Mouse (Mus musculus) frontal cortex, postnatal 10 days (tissue): ENCODE measurements around the gene Usp15.
"Not testable (repeated sequence)": the region's sequence is repeated elsewhere in the genome, so short reads cannot be mapped to it uniquely, and the experiment has no call there.

Experiments used
- DNase-seq, 2 experiments: peaks; one replicate each; pipeline ENCODE4 v3.0.0; 2022; ENCODE audit warnings: low spot score in 2 of 2, mixed read lengths in 1 of 2

The Usp15 gene

DNA sequence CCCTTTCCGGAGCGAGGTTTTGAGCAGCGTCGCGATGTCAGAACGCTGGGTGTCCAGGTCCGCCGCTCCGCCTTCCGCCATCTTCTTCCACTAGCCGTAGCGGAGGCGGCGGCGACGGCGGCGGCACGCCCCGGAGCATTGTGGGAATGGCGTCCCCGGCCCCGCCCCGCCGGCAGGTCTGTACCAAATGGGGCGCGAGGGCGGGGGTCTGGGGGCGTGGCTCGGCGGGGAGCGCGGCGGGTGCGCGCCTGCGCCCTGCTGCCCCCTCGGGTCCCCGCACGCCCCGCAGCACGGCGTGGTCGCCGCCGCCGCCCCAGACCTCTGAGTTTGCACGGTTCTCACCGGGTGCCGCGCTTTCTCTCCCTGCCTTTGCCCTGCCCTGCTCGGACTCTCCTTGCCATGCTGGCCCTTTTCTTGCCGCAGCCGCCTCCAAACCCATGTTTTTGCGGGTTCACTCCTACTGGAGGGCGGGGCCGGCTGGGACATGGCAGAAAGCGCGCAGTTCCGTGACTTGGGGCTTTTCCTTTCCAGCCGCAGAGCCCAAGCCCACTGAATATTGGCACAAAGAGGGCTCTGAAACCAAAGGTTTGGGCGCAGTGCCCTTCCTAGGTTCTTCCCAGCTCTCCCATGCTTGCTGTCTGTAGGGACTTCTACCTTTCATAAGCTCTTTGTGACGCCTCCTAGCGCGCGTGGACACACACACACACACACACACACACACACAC lies at the start of gene Usp15:
TSS of gene Usp15 (minus strand) at position 161 of the 725 bp plus-strand sequence.
- DNase-seq = peak; percentile 89 to 91

DNA sequence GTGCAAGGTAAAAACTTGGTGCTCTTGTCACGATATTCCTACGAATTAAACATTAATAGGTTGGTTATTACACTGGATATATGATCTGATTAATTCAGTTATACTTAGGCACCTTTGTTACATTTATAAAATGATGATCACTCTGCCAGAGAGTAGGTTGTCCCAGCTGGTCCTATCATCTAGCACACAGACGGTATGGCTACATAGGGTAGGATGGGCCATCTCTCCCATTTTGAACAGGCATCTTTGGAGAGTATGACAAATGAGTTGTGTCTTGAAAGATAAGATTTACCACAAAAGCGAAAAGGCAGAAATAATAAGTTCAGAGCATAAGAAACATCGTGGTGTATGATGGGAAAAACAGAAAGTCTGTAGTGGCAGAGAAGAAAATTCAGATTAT lies 32.6 kb upstream of the Usp15 start:
- DNase-seq = no peak

GRCm38 (mm10) chr10:123222785-123223184 lies 26.0 kb upstream of the Usp15 start:
- no peak for DNase-seq

- no peak for DNase-seq
Observed at GRCm38 (mm10) chr10:123209517-123209916, 12.7 kb upstream of the Usp15 start.

GRCm38 (mm10) chr10:123208336-123208735 lies 11.5 kb upstream of the Usp15 start:
- no peak for DNase-seq

- no peak for DNase-seq
Observed at GRCm38 (mm10) chr10:123206074-123206473, 9.3 kb upstream of the Usp15 start.

- not testable (repeated sequence) for DNase-seq
Observed at GRCm38 (mm10) chr10:123205364-123205763, 8.6 kb upstream of the Usp15 start.

DNA sequence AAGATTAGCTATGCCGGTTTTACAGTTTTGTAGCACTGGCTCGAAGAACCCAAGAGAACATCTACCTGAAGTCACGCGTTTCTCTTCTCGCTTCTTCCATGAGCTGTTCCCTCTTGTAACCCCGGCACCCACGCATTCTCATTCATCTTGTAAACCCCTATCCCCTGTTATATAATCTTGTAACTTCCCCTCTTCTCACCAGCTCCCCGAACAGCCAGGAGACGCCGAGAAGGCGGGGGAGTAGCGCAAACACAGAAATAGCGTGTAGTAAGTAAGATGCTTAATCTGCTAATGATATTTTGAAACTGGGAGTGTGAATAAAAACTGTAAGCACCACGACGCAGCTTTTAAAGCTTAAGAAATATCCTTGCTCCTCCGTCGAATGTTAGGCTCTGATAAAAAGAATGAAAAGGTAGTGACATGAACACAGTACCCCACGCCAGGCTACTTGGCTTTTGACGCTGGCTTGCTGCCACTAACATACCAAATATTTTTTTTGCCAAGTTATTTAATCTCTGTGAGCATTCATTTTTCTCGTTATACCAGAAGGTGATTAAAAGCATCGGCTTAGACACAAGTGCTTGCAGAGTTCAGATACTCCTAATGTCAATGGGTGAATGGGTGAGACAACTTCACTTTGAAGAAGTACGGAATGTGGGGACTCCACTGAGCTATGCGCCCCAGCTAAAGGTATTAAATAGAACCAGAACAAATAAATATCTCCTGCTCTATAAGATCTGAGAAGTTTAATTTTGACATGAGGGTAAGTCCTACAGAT lies 5.4 kb upstream of the Usp15 start:
- DNase-seq = no peak

GRCm38 (mm10) chr10:123201436-123201835 lies 4.6 kb upstream of the Usp15 start:
- no peak for DNase-seq

DNA sequence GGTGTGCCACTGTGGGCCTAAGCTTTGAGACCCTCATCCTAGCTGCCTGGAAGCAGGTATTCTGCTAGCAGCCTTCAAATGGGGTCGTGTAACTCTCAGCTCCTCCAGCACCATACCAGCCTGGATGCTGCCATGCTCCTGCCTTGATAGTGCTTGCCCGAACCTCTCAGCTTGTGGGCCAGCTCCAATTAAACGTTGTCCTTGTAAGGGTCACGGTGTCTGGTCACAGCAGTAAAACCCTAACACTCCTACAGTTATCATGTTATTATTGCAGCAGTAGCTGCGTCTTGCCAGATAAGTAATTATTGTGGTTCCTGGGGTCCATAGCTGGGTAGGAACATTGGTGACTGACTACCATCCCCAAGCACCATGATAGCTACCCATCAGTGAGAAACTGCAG lies 4.2 kb upstream of the Usp15 start:
- DNase-seq = no peak

GRCm38 (mm10) chr10:123200320-123200659 lies 3.5 kb upstream of the Usp15 start:
- no peak for DNase-seq

- DNase-seq = no peak
Observed at GRCm38 (mm10) chr10:123199615-123200319, 3.0 kb upstream of the Usp15 start.

GRCm38 (mm10) chr10:123199119-123199518 lies 2.3 kb upstream of the Usp15 start:
- no peak for DNase-seq

GRCm38 (mm10) chr10:123198183-123198582 lies 1.4 kb upstream of the Usp15 start:
- DNase-seq = no peak

- peak in 1 of 2 experiments; percentile 46 for DNase-seq
Observed at GRCm38 (mm10) chr10:123195961-123196834, 597 bp downstream of the Usp15 start.

- DNase-seq = no peak
Observed at GRCm38 (mm10) chr10:123195501-123195900, 1.3 kb downstream of the Usp15 start.

DNA sequence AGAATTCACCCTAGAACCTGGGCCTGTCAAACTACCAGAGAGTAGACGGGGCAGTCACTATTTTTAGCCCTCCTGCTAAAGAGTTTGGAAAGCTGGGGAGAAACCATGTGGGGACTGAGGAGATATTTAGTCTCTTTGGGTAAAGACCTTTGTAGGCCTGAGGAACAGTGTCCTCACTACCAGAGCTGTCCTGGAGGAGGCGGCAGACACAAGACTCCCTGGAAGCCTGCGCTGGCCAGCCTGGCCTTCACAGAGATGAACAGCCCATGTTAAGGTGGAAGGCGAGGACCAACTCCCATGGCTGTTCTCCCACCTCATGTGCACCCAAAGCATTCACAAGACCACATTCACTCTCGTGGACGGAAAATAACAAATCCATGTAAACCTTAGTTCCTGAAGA lies 5.8 kb downstream of the Usp15 start:
- no peak for DNase-seq

- no peak for DNase-seq
Observed at GRCm38 (mm10) chr10:123187337-123187736, 9.5 kb downstream of the Usp15 start.

- DNase-seq = no peak
Observed at GRCm38 (mm10) chr10:123185907-123186306, 10.9 kb downstream of the Usp15 start.

DNA sequence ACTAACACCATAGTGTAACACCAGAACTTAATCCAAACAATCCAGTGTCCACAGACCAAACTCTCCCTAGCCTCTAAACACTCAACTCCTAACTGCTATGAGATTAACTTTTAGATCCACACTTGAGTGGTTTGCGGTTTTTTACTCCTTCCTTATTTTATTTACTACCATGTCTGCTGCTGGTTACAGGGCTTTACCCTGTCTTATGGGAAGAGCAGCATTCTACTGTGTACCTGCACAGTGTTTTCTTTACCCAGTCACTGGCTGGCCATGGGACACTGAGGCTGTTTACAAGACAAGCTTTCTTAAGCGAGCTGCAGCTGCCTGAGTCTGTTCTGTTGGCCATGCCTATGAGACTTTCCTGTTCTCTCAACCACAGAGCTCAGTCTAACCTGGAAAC lies 13.1 kb downstream of the Usp15 start:
- no peak for DNase-seq

DNA sequence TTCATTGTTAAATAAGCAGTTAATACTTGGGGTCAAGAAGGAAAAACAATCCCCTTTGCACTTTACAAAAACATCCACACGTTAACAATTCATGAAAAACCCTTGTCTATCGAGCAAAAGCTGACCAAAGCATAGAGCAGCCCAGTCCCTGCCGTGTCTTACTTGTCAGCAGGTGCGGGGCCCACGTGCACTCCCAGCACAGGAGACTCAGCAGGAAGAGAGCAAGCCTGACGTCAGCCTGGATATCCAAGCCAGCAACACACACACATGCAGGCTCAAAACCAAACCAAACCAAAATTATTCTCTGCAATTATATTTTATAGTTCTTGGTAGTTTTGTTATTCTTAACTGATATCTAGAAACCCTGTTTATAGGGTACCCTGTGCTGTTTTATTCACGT lies 13.6 kb downstream of the Usp15 start:
- DNase-seq = peak in 1 of 2 experiments; percentile 6

DNA sequence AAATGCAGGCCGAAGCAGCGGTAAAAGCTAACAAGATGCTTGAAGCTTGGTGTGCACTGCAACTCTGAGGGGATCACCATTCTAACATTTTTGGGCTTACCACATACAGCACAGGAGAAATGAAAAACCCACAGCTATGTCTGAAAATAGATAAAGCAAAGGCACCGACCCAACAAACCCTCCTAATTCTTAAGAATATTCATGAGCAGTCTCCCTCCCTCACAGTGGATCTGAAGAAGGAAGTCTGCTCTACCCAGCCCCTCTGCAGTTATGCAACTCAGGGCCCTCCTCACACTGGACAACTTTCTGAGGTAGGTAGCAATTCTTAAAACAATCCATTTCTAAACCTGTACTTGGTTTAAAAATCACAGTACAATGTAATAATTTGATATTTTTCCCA lies 14.4 kb downstream of the Usp15 start:
- no peak for DNase-seq
